Mouse (Mus musculus): ENCODE data around the gene Rpl31. TPM values are rescaled to one million over a fixed set of nuclear protein-coding genes. Genes with fewer than 3 reads are reported as not detected.

The Rpl31 gene
- polyA plus RNA-seq, 1 experiment from 2014 or later = 452 TPM

DNA sequence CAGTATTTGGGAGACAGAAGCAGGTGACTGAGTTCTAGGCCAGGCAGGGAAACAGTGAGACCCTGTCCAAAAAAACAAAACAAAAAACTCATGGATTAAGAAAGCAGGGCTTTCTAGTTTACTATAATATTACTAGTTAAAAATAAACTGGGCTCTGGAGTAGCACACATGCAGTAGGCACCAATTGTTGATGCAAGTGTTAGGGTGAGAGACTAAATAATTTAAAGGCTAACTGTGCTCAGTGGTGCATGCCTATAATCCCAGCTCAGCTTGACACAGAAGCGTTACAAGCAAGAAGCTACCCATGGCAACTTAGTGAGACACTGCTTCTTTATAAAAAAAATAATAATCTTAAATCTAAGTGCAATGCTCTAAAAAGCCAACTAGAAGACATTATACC is 10.9 kb downstream of the Rpl31 start:
- ChIA-PET POLR2A (interaction anchor here (0.6 kb wide), 1 partner anchor 39 kb away, joined by 3 read pairs; no protein-coding TSS in a partner anchor), CTCF (no interaction called here)
- DNase-seq (ENCODE audit: low read depth, low spot score) = no peak
- TF ChIP-seq CTCF (IDR thresholded peaks at IDR 0.05) = no peak
- ATAC-seq = no peak
- no peaks in the 10 kb centered on the region for H3K27me3 ChIP-seq
- in situ Hi-C loops (cut with MboI; ENCODE audit: low pct_unique_long_range_greater_than_20kb) = loop anchor here (25.0 kb wide), 1 partner anchor 284 kb away; the partner anchor contains the start of gene Creg2

- ChIA-PET POLR2A (interaction anchor here (0.6 kb wide), 1 partner anchor 39 kb away, joined by 3 read pairs; no protein-coding TSS in a partner anchor), CTCF (interaction anchor here (0.7 kb wide), 1 partner anchor 377 kb away, joined by 3 read pairs; no protein-coding TSS in a partner anchor)
- H3K27me3 ChIP-seq = no peaks in the 10 kb centered on the region
- in situ Hi-C loops (cut with MboI; ENCODE audit: low pct_unique_long_range_greater_than_20kb) = loop anchor here (25.0 kb wide), 1 partner anchor 283 kb away; the partner anchor contains the start of gene Creg2
- ATAC-seq (no peak), DNase-seq (ENCODE audit: low read depth, low spot score) (no peak)
- no peak for TF ChIP-seq CTCF (IDR thresholded peaks at IDR 0.05)
Observed at GRCm38 (mm10) chr1:39379021-39379420, 11.4 kb downstream of the Rpl31 start.

DNA sequence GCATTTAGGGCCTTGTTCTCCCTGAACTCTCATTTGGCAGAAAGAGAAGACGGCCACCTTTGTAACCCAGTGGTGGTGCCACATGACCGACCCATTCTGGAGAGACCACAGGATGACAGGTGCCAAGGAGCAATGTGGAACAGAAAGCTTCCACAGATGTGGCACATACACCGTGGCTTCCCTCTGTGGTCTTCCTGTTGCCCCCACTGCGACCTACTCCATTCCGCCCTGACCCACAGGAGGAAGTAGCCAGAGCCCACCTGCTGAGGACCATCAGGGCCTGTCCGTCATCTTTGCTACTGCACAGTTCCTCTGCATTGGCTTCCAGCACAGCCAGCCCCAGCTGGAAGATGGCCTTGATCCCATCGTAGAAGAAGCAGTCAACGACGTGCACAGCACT is 13.4 kb downstream of the Rpl31 start:
- DNase-seq (ENCODE audit: low read depth, low spot score) (no peak), ATAC-seq (no peak)
- TF ChIP-seq CTCF (IDR thresholded peaks at IDR 0.05) = no peak
- H3K27me3 ChIP-seq = no peaks in the 10 kb centered on the region
- ChIA-PET CTCF (interaction anchor here (1.0 kb wide), 1 partner anchor 9 kb away, joined by 3 read pairs; no protein-coding TSS in a partner anchor), POLR2A (no interaction called here)
- in situ Hi-C loops (cut with MboI; ENCODE audit: low pct_unique_long_range_greater_than_20kb) = loop anchor here (25.0 kb wide), 1 partner anchor 281 kb away; the partner anchor contains the start of gene Creg2

- H3K27me3 ChIP-seq = no peaks in the 10 kb centered on the region
- ATAC-seq (no peak), DNase-seq (ENCODE audit: low read depth, low spot score) (no peak)
- TF ChIP-seq CTCF (IDR thresholded peaks at IDR 0.05) = no peak
- ChIA-PET CTCF (no interaction called here), POLR2A (no interaction called here)
- in situ Hi-C loops (cut with MboI; ENCODE audit: low pct_unique_long_range_greater_than_20kb) = loop anchor here (25.0 kb wide), 1 partner anchor 277 kb away; the partner anchor contains the start of gene Creg2
Observed at GRCm38 (mm10) chr1:39384914-39385313, 17.3 kb downstream of the Rpl31 start.

DNA sequence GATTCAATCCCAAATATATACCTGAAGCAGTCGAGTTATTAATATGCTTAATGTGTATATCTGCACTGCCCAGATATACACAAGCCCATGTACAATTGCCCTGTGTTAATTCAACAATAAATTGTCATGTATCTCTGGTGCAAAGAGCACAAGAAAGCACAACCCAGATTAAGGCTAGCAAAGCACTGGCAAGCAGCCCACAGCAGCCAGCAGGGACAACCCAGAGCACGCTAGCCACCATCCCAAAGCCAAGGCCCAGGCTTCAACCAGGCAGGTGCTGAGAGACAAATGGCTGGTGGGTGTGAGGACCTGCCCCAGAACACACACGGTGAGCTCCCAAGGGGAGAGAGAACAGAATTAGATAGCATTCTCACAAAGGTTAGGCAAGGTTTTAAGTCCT is 18.8 kb downstream of the Rpl31 start:
- ChIA-PET POLR2A (no interaction called here), CTCF (no interaction called here)
- DNase-seq (ENCODE audit: low read depth, low spot score) = no peak
- no peak for TF ChIP-seq CTCF (IDR thresholded peaks at IDR 0.05)
- no peak for ATAC-seq
- no peaks in the 10 kb centered on the region for H3K27me3 ChIP-seq
- in situ Hi-C loops (cut with MboI; ENCODE audit: low pct_unique_long_range_greater_than_20kb) = loop anchor here (25.0 kb wide), 1 partner anchor 276 kb away; the partner anchor contains the start of gene Creg2

- in situ Hi-C loops (cut with MboI; ENCODE audit: low pct_unique_long_range_greater_than_20kb) = loop anchor here (25.0 kb wide), 1 partner anchor 275 kb away; the partner anchor contains the start of gene Creg2
- ChIA-PET POLR2A (no interaction called here), CTCF (interaction anchor here (1.2 kb wide), 1 partner anchor 140 kb away, joined by 4 read pairs; no protein-coding TSS in a partner anchor)
- no peak for TF ChIP-seq CTCF (IDR thresholded peaks at IDR 0.05)
- no peaks in the 10 kb centered on the region for H3K27me3 ChIP-seq
- DNase-seq (ENCODE audit: low read depth, low spot score) (no peak), ATAC-seq (no peak)
Observed at GRCm38 (mm10) chr1:39387497-39387896, 19.9 kb downstream of the Rpl31 start.

GRCm38 (mm10) chr1:39388163-39388562 is 20.5 kb downstream of the Rpl31 start:
- H3K27me3 ChIP-seq = no peaks in the 10 kb centered on the region
- in situ Hi-C loops (cut with MboI; ENCODE audit: low pct_unique_long_range_greater_than_20kb) = loop anchor here (25.0 kb wide), 1 partner anchor 274 kb away; the partner anchor contains the start of gene Creg2
- ChIA-PET CTCF (interaction anchor here (1.2 kb wide), 1 partner anchor 139 kb away, joined by 4 read pairs; no protein-coding TSS in a partner anchor), POLR2A (no interaction called here)
- DNase-seq (ENCODE audit: low read depth, low spot score) = no peak
- no peak for TF ChIP-seq CTCF (IDR thresholded peaks at IDR 0.05)
- ATAC-seq = no peak

GRCm38 (mm10) chr1:39389338-39389737 is 21.7 kb downstream of the Rpl31 start:
- no peaks in the 10 kb centered on the region for H3K27me3 ChIP-seq
- ATAC-seq (no peak), DNase-seq (ENCODE audit: low read depth, low spot score) (no peak)
- in situ Hi-C loops (cut with MboI; ENCODE audit: low pct_unique_long_range_greater_than_20kb) = loop anchor here (25.0 kb wide), 1 partner anchor 273 kb away; the partner anchor contains the start of gene Creg2
- no peak for TF ChIP-seq CTCF (IDR thresholded peaks at IDR 0.05)
- ChIA-PET CTCF (interaction anchor here (1.1 to 1.3 kb wide), 2 partner anchors 8 to 14 kb away, joined by 3 to 4 read pairs; no protein-coding TSS in a partner anchor), POLR2A (interaction anchor here (1.1 kb wide), 1 partner anchor 16 kb away, joined by 3 read pairs; no protein-coding TSS in a partner anchor)

DNA sequence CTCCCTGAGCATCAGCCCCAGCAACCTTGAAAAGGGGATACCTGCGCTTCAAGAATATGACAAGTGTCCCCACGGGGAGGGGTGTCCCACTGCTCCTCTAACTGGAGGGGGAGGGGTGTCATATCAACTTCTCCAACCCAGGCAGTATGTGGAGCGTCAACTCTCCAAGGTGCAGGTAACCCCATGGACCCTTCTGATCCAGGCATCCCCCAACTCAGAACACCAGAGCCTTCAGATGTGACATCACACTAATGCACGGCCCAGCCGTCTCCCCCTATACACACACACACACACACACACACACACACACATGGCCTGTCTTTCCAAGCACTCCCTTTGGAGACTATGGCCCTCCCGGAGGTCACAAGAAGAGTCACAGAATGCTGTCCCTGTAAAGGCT is 24.0 kb downstream of the Rpl31 start:
- no peak for ATAC-seq
- DNase-seq (ENCODE audit: low read depth, low spot score) = no peak
- ChIA-PET CTCF (interaction anchor here (1.1 to 2.0 kb wide), 4 partner anchors 9 to 136 kb away, joined by 3 to 10 read pairs (median 4); no protein-coding TSS in a partner anchor), POLR2A (interaction anchor here (0.6 to 0.8 kb wide), 2 partner anchors 48 to 843 kb away, joined by 4 read pairs; no protein-coding TSS in a partner anchor)
- in situ Hi-C loops (cut with MboI; ENCODE audit: low pct_unique_long_range_greater_than_20kb) = loop anchor here (5.0 to 25.0 kb wide), 2 partner anchors 126 to 271 kb away; partner anchors contain the start of gene Creg2
- no peak for TF ChIP-seq CTCF (IDR thresholded peaks at IDR 0.05)
- no peaks in the 10 kb centered on the region for H3K27me3 ChIP-seq

GRCm38 (mm10) chr1:39392189-39392588 is 24.5 kb downstream of the Rpl31 start:
- no peaks in the 10 kb centered on the region for H3K27me3 ChIP-seq
- CTCF ChIA-PET = interaction anchor here (0.7 to 2.0 kb wide), 6 partner anchors 9 to 138 kb away, joined by 3 to 10 read pairs (median 3); no protein-coding TSS in a partner anchor
- POLR2A ChIA-PET = interaction anchor here (0.6 to 0.8 kb wide), 2 partner anchors 48 to 844 kb away, joined by 4 read pairs; no protein-coding TSS in a partner anchor
- in situ Hi-C loops (cut with MboI; ENCODE audit: low pct_unique_long_range_greater_than_20kb) = loop anchor here (5.0 to 25.0 kb wide), 2 partner anchors 125 to 270 kb away; partner anchors contain the start of gene Creg2
- DNase-seq (ENCODE audit: low read depth, low spot score) (no peak), ATAC-seq (peak; percentile 55)
- TF ChIP-seq CTCF (IDR thresholded peaks at IDR 0.05) = peak; percentile 96

Data from Patski (cell line).